Comparison of ENCODE assay signal across 15 mouse cellular contexts in the genomic region with DNA sequence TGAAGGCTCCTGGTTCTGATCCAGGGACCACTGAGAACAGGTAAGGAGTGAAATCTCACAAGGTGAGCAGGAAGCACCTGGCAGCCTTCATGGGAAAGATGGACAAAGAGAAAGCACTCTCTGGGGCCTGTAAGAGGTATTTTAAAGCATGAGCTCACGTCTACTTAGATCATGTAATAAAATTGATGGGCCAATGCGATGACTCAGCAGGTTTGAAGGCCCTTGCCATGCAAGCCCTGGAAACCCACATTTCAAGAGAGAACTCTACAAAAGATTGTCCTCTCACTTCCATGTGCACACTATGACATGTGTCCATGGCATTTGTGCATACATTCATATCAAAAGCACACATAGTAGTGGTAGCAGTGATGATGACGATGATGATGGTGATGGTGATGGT. TPM values are rescaled to one million over a fixed set of nuclear protein-coding genes. Genes with fewer than 3 reads are reported as not detected.
"Had no signal": no experiment of that assay in that cellular context is flagged by ENCODE, and none has a peak within 500 bp of the region (broad histone marks: within the 10 kb centered on the region; RNA-seq: fewer than 3 reads in every experiment).

No protein-coding gene starts in this region.

- H3K9ac ChIP-seq: limb, embryonic 12.5 days; liver, embryonic 13.5 days; liver, postnatal 0 days; lung, embryonic 15.5 days; midbrain, embryonic 13.5 days had no signal

- ATAC-seq: liver, postnatal 0 days; midbrain, embryonic 13.5 days had no signal

- H3K9me3 ChIP-seq: limb, embryonic 12.5 days; liver, embryonic 13.5 days; lung, embryonic 15.5 days; midbrain, embryonic 13.5 days had no signal

- H3K4me3 ChIP-seq: limb, embryonic 12.5 days; liver, embryonic 13.5 days; lung, embryonic 15.5 days; megakaryocyte, embryonic 14.5 days; midbrain, embryonic 13.5 days had no signal

- H3K4me2 ChIP-seq: limb, embryonic 12.5 days; liver, embryonic 13.5 days; lung, embryonic 15.5 days; midbrain, embryonic 13.5 days had no signal

- DNase-seq: kidney, postnatal 36 days; layer of hippocampus, adult 9-11 months; layer of hippocampus, postnatal 36 days; liver; liver, embryonic 13.5 days; liver, postnatal 0 days; lung, postnatal 14 days; right cerebral cortex, postnatal 14 days; thymus, postnatal 36 days had no signal

- H3K27ac ChIP-seq: kidney, postnatal 0 days; limb, embryonic 12.5 days; liver, embryonic 13.5 days; lung, embryonic 15.5 days; macrophage; midbrain, embryonic 13.5 days had no signal

- H3K36me3 ChIP-seq: limb, embryonic 12.5 days; liver, embryonic 13.5 days; lung, embryonic 15.5 days; midbrain, embryonic 13.5 days had no signal

- H3K4me1 ChIP-seq: limb, embryonic 12.5 days; lung, embryonic 15.5 days; megakaryocyte, embryonic 14.5 days; midbrain, embryonic 13.5 days had no signal

- H3K27me3 ChIP-seq: limb, embryonic 12.5 days; liver, embryonic 13.5 days; lung, embryonic 15.5 days; midbrain, embryonic 13.5 days had no signal

RNA-seq across cellular contexts. Expression of gene Nup210l, which starts 36.0 kb away (rescaled TPM):
- polyA plus RNA-seq: macrophage had no signal
